Mouse (Mus musculus) midbrain, embryonic 10.5 days (tissue): ENCODE measurements at regions not wholly inside any gene's neighbourhood (a gene's known extent, or its start where the extent isn't known, plus 50 kb on each side); places are given as distances from the start of the nearest gene placed in this dataset.
A peak's percentile ranks its signal among the peaks of the same experiment; 100 is the strongest.

Experiments
- DNase-seq: peaks from one replicate; pipeline ENCODE4 v3.0.0-alpha.2; 2017; ENCODE audit warnings: low spot score
- H3K27ac ChIP-seq: fragments of 300-500 bp; sonication (generic); replicated peaks from 2 replicates; pipeline ENCODE4 v1.5.1; 2016; ENCODE audit warnings: mild to moderate bottlenecking
- H3K27me3 ChIP-seq: fragments of 300-500 bp; sonication (generic); 2 replicates; pipeline ENCODE4 v1.6.1; 2016; ENCODE audit warnings: low read depth, mild to moderate bottlenecking; ENCODE audit not compliant: poor library complexity, severe bottlenecking
- H3K36me3 ChIP-seq: fragments of 300-500 bp; sonication (generic); 2 replicates; pipeline ENCODE4 v1.6.1; 2016; ENCODE audit warnings: mild to moderate bottlenecking, moderate library complexity
- H3K4me1 ChIP-seq: fragments of 300-500 bp; sonication (generic); 2 replicates; pipeline ENCODE4 v1.6.1; 2016
- H3K4me3 ChIP-seq: fragments of 300-500 bp; sonication (generic); 2 replicates; pipeline ENCODE4 v1.5.1; 2016; ENCODE audit warnings: mild to moderate bottlenecking, moderate library complexity
- H3K9me3 ChIP-seq: fragments of 300-500 bp; sonication (generic); replicated peaks from 2 replicates; pipeline ENCODE4 v1.6.1; 2016; ENCODE audit warnings: mild to moderate bottlenecking
- WGBS: fragments of 180-500 bp; shearing (Covaris S2); methylation state at CpG from one replicate; pipeline ENCODE4 v1.1.7; 2016; 5-methylcytosine and 5-hydroxymethylcytosine counted together

DNA sequence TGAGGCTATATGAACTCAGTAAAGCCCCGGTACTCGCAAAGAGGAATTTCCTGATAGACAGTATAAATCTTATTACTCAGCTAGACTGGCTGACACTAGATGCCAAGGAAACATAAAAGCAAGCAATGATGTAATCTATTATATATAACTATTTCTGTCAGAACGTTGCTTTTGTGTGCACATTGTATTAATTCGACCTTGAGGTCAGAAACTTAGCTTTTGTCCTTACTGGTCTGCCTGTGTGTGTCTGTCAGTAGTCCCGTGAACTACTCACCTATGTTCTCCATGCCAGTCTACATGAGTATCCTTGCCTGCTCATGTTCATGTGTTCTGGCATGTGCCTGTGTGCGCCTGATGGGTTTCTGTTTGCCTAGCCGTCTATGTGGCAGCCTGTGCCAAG, 70.5 kb downstream of the Tmx1 start:
- no peak for DNase-seq
- H3K27me3 ChIP-seq, result no peaks in the 10 kb centered on the region
- WGBS, result 93% methylated on average over 7 of the region's 7 CpGs
- H3K4me1 ChIP-seq, result no peaks in the 10 kb centered on the region
- H3K4me3 ChIP-seq, result no peak overlapping the region
- H3K9me3 ChIP-seq, result no peaks in the 10 kb centered on the region
- H3K27ac ChIP-seq, result no peak overlapping the region
- no peaks in the 10 kb centered on the region for H3K36me3 ChIP-seq

DNA sequence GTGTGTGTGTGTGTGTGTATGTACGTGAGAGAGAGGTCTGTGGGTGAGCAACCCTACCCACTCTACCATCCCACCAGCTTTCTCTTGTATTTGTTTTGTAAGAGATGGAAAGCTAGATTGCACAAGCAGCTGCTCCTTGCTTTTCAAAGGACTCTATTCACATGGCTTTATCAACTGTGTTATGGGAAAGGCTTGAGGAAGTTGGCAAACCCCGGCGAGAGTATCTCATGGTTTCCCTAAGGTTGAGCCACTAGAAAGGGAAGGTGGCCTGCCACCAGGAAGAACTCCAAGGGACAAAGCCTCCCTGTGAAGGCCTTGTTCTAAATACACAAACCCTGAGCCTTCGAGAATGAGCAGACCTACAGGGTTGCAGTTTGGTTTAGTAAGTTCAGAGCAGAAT, 71.8 kb downstream of the Tmx1 start:
- no peaks in the 10 kb centered on the region for H3K36me3 ChIP-seq
- WGBS, result 82% methylated on average over 4 of the region's 4 CpGs
- no peak overlapping the region for H3K27ac ChIP-seq
- H3K27me3 ChIP-seq, result no peaks in the 10 kb centered on the region
- H3K9me3 ChIP-seq, result no peaks in the 10 kb centered on the region
- no peak for DNase-seq
- H3K4me1 ChIP-seq, result no peaks in the 10 kb centered on the region
- no peak overlapping the region for H3K4me3 ChIP-seq

DNA sequence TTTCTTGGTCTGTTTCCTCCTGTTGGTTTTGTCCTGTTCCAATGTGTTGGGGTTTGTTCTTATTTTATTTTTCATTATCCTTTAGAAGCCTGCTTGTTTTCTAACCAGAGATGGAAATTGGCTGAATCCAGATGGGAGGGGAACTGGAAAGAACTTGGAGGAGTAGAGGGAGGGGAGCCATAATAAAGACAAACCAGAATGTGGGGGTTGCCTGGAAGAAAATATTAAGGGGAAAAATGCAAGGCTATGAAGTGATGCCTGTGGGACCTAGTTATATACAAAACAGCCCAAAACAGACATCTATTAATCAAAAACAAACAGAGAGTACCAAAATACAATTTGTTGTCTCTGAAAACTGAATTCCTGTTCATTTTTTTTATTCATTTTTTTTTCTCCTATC, 78.8 kb downstream of the Tmx1 start:
- no peaks in the 10 kb centered on the region for H3K27me3 ChIP-seq
- peaks cover 7% of the 10 kb centered on the region for H3K4me1 ChIP-seq
- DNase-seq, result no peak
- no peak overlapping the region for H3K27ac ChIP-seq
- no peak overlapping the region for H3K4me3 ChIP-seq
- no peaks in the 10 kb centered on the region for H3K36me3 ChIP-seq
- H3K9me3 ChIP-seq, result no peaks in the 10 kb centered on the region

DNA sequence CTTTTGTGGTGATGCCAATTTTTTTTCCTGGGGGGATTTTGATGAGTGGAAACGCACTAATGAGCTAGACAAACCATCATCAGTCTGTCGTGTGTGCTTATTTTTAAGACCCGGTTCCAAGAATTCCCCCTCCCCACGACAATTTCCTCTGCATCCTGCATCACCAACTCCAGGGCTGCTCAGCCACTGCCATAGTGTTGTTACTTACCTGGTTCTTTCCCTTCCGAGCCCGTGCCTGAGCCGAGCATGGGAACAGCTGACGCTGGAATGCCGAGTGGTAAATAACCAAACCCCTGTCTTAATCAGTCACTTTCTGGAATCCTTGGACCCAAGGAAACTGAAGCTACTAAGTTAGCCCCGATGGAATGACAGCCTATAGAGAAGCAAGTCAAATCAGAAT, 79.3 kb downstream of the Tmx1 start:
- WGBS, result 87% methylated on average over 10 of the region's 10 CpGs
- Histone ChIP-seq H3K4me3 (no peak overlapping the region), H3K36me3 (no peaks in the 10 kb centered on the region), H3K27ac (no peak overlapping the region), H3K9me3 (no peaks in the 10 kb centered on the region), H3K4me1 (peaks cover 7% of the 10 kb centered on the region), H3K27me3 (no peaks in the 10 kb centered on the region)
- DNase-seq, result no peak

DNA sequence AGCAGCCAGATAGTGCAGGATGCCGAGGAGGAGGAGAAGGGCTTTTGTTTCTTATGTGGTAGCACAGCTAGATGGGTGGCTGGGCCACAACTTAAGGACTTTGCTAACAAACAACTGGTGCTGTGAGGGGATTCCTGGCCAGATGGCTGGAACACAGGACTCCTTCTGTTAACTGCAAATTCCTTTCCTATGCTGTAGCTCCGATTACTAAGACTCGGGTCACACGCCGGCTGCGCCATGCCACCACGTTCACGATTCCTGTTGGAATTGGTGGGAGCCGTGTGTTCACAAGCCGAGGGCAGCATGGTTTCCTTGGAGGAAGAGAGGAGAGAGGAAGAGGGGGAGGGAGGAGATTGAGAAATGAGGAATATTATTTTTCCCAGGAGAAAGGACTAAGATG, 79.9 kb downstream of the Tmx1 start:
- H3K36me3 ChIP-seq, result no peaks in the 10 kb centered on the region
- peaks cover 7% of the 10 kb centered on the region for H3K4me1 ChIP-seq
- H3K4me3 ChIP-seq, result no peak overlapping the region
- no peaks in the 10 kb centered on the region for H3K27me3 ChIP-seq
- H3K9me3 ChIP-seq, result no peaks in the 10 kb centered on the region
- DNase-seq, result no peak
- 0 out of 2 replicates have a peak overlapping the region, but pooled peaks have one; percentile 23 for H3K27ac ChIP-seq
- WGBS, result 87% methylated on average over 10 of the region's 10 CpGs

- H3K27me3 ChIP-seq, result no peaks in the 10 kb centered on the region
- H3K4me1 ChIP-seq, result peaks cover 7% of the 10 kb centered on the region
- H3K27ac ChIP-seq, result no peak overlapping the region
These were observed 80.6 kb downstream of the Tmx1 start for GRCm38 (mm10) chr12:70533375-70533935.

GRCm38 (mm10) chr12:70539124-70539523, 86.2 kb downstream of the Tmx1 start:
- no peak for DNase-seq
- H3K4me1 ChIP-seq, result peaks cover 13% of the 10 kb centered on the region
- H3K27me3 ChIP-seq, result peaks cover 12% of the 10 kb centered on the region; the same call in 1 of the 2 replicates
- no peak overlapping the region for H3K4me3 ChIP-seq
- H3K36me3 ChIP-seq, result no peaks in the 10 kb centered on the region
- no peaks in the 10 kb centered on the region for H3K9me3 ChIP-seq
- H3K27ac ChIP-seq, result no peak overlapping the region
- WGBS, result 75% methylated on average over 4 of the region's 4 CpGs

More at GRCm38 (mm10) chr12:70533375-70533935, 80.6 kb downstream of the Tmx1 start:
- no peak for DNase-seq
- Histone ChIP-seq H3K36me3 (no peaks in the 10 kb centered on the region), H3K4me3 (no peak overlapping the region), H3K9me3 (no peaks in the 10 kb centered on the region)
- WGBS, result 82% methylated on average over 12 of the region's 12 CpGs

DNA sequence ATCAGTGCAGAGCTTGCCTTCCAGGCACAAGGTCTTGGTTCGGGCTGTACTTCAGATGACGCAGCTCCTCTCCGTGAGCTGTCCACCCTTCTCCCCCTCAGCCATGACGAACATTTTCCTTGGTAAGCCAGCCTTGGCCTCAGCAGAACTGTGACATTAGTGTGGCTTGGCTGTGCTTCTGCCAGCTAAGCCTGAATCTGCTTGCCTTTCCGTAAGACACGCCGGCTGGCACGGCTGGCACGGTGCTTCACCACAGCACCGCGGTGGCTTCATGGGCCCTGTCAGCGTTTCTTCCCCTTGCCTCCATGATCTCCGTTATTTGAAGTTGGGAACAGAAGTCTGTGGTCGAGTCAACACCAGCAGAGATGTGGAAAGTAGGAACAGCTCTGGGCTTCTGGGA, 87.0 kb downstream of the Tmx1 start:
- Histone ChIP-seq H3K27ac (peak overlapping the region; percentile 33; the same call in 1 of the 2 replicates), H3K4me3 (no peak overlapping the region), H3K9me3 (no peaks in the 10 kb centered on the region), H3K27me3 (peaks cover 19% of the 10 kb centered on the region), H3K36me3 (no peaks in the 10 kb centered on the region), H3K4me1 (peaks cover 17% of the 10 kb centered on the region)
- DNase-seq, result no peak
- WGBS, result 95% methylated on average over 14 of the region's 14 CpGs

- Histone ChIP-seq H3K27me3 (peaks cover 28% of the 10 kb centered on the region), H3K9me3 (no peaks in the 10 kb centered on the region), H3K4me1 (peaks cover 17% of the 10 kb centered on the region), H3K4me3 (no peak overlapping the region), H3K27ac (no peak overlapping the region), H3K36me3 (no peaks in the 10 kb centered on the region)
- no peak for DNase-seq
- 91% methylated on average over 4 of the region's 4 CpGs for WGBS
These were observed 88.5 kb downstream of the Tmx1 start for GRCm38 (mm10) chr12:70541432-70541831.

DNA sequence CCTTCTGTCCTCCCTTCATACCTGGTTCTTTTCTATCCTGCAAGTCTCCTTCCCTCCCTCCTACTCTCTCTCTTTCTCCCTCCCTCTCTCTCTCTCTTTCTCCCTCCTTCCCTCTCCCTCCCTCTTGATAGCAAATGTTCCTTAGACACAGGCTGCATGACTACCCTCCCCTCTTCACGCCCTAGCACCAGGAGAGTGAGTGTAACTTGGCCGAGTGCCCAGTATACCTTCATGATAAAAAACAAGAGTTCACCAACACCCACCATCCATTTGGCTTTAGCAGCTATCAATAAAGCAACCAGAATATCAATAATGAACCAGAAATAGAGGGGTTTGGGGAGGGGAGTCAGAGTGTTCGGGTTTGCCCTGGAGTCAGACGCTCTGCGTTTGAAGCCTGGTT, 90.4 kb downstream of the Tmx1 start:
- DNase-seq, result no peak
- H3K27ac ChIP-seq, result no peak overlapping the region
- H3K36me3 ChIP-seq, result no peaks in the 10 kb centered on the region
- H3K9me3 ChIP-seq, result no peaks in the 10 kb centered on the region
- peaks cover 28% of the 10 kb centered on the region for H3K27me3 ChIP-seq
- 76% methylated on average over 5 of the region's 5 CpGs for WGBS
- no peak overlapping the region for H3K4me3 ChIP-seq
- peaks cover 22% of the 10 kb centered on the region for H3K4me1 ChIP-seq

- H3K27ac ChIP-seq, result no peak overlapping the region
- H3K27me3 ChIP-seq, result peaks cover 28% of the 10 kb centered on the region
- no peaks in the 10 kb centered on the region for H3K36me3 ChIP-seq
- H3K4me3 ChIP-seq, result no peak overlapping the region
- no peak for DNase-seq
- no peaks in the 10 kb centered on the region for H3K9me3 ChIP-seq
- H3K4me1 ChIP-seq, result peaks cover 26% of the 10 kb centered on the region
- WGBS, result 34% methylated on average over 12 of the region's 12 CpGs
These were observed 91.4 kb downstream of the Tmx1 start for GRCm38 (mm10) chr12:70544326-70544725.

DNA sequence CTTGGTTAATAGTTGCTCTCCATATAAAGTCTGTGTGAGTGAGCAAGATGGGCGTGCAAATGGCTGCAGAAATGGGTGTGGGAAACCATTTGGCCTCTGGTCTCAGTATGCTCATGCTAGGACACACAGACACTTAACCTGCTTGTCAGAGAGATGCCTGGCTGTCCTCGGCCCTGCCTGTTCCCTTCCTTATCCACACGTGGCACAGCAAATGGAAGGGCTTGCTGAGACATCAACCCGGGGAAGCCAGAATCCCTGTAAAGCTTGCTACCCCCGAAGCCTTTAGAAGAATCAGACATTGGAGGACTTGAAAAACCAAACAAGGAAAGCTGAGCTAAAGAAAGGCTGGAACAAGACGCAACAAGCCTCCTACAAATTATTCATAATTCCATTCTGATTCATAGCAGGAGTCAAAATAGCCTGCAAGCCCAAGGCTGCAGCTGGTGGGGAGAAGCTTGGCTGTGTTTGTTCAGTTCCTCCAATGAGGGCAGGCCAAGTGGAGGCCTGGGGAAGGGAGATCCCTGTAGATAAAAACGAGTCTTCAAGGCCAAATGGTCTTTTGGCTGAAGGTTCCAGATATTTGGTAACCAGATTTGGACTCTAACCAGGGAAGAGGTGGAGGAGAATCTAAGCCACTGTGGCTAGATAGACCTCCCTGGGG, 92.1 kb downstream of the Tmx1 start:
- 75% methylated on average over 7 of the region's 7 CpGs for WGBS
- H3K4me1 ChIP-seq, result peaks cover 26% of the 10 kb centered on the region
- no peaks in the 10 kb centered on the region for H3K36me3 ChIP-seq
- no peak overlapping the region for H3K27ac ChIP-seq
- H3K9me3 ChIP-seq, result no peaks in the 10 kb centered on the region
- no peak for DNase-seq
- peaks cover 24% of the 10 kb centered on the region for H3K27me3 ChIP-seq
- H3K4me3 ChIP-seq, result no peak overlapping the region

DNA sequence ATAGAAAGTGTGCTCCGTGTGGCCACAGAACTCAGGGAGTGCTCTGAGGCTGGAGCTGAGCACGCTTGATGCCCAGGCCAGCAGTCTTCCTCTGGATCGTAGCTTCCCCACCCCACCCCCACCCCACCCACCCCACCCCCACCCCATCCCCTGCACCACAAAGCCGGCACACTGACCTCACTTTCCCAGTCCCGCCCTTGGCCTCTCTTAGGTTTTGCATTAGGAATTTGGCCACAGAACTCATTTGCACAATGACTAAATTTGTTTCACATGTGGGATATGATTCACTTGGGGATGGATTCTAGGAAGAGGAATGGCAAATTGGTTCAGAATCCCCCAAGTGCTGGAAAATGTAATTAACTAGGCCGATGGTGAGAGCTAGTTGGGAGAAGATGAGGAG, 94.3 kb downstream of the Tmx1 start:
- no peak for DNase-seq
- H3K27ac ChIP-seq, result no peak overlapping the region
- H3K4me3 ChIP-seq, result no peak overlapping the region
- H3K36me3 ChIP-seq, result no peaks in the 10 kb centered on the region
- no peaks in the 10 kb centered on the region for H3K9me3 ChIP-seq
- peaks cover 23% of the 10 kb centered on the region for H3K27me3 ChIP-seq
- 50% methylated on average over 6 of the region's 6 CpGs for WGBS
- H3K4me1 ChIP-seq, result peaks cover 17% of the 10 kb centered on the region
